Mouse (Mus musculus): ENCODE results near the gene Gpr153.

Gpr153 gene

DNA sequence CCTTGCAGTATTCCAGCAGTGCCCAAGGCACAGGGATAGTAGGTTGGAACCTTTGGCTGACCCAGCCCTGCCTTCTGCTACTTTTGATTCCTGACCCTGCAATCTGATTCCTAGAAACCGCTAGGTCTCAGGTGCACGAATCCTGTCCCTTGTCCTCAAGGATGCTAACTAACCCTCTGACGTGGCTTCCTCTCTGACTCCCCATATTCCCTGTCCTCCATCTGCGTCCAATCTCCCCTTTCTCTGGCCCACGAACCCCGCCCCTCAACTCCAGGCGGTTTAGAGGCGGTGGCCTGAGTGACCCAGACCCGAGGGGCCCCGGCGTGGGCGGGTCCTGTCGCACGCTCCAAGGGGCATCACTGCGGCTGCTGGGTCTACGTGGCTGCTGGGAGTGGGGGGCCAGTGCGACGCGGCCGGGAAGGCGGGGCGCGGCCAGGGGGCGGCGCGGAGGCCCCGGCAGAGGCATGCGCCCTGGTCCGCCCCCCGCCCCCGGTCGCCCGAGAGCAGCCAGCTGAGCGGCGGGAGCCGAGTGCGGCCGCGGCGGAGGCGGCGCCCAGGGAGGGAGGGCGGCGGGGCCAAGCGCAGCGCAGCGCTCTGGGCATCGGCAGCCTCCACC, at the start of gene Gpr153:
Gene Gpr153, plus strand, starts transcription at position 612 of the 616 bp plus-strand sequence.
- peak; percentile 60 for DNase-seq (ENCODE audit: low spot score)

DNA sequence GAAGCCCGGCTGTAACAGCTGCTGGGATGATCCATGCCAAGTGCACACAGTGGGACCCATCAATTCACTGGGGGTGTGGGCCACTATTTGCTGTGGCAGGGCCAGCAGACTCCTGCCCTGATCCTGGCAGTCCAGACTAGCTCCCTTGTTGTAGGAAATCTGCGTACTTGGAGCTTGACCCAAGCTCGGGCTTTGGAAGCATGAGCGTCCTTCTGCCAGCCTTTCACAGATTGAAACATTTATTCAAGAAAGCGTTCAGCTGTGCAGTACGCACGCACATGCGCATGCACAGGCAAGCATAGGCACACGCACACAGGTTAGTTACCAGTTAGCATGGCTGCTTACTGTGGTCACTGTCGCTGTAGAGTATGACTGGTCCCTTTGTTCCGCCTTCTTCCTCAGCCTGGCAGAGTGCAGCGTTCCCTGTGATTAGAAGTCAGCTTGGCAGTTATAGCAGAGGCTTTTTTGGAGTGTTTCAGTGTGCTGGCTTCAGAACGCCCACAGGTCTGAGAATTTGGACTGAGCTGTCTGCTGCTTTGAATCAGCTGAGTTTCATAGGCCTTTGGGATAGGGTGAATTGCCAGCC, 47.0 kb upstream of the Gpr153 start:
- no peak for DNase-seq (ENCODE audit: low spot score)

DNA sequence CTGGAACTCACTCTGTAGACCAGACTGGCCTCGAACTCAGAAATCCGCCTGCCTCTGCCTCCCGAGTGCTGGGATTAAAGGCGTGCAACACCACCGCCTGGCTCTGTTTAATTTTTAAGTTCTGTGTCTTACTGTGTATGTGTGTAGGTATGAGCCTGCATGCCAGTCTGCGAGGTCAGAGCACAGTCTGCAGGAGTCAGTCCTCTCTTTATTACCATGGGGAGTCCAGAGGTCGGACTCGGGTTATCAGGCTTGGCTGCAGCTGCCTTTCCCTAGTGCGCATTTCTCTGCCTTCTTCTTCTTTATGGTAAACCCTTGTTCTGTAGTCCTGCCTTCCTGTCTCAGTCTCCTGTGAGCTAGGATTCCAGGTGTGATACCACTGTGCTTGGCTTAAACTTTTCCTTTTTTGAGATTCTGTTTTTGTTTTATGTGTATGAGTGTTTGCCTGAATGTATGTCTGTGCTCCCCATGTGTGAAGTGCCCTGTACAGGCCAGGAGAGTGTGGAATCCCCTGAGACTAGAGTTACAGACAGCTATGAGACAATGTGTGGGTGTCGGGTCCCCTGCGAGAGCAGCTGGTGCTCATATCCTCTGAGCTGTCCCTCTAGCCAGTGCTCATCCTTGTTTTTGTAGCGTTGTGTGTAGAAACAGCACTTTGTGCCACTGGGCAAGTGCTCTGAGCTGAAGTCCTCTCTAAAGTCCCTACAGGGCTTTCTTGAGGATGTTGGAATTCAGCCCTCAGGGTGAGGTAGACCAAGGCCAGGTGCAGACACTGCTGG, 46.1 kb upstream of the Gpr153 start:
- DNase-seq (ENCODE audit: low spot score) = peak; percentile 70

DNA sequence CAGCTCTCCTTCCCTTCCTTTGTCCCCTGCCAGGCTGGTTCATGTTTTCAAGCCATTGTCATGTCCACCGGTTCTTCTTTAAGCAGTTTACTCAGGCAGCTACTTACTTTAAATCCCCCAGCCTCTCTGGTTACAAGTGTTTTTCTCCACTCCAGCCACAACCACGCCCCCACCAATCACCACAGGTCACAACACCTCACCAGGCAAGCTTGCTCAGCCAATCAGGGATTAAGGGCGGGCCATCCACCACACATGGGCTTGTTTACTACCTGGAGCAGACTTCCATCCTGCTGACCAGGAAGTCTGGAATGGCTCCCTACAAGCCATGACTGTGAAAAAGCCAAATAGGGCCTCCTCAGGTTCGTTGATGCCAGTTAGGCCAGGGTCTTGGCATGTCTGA, 43.7 kb upstream of the Gpr153 start:
- peak; percentile 16 for DNase-seq (ENCODE audit: low spot score)

DNA sequence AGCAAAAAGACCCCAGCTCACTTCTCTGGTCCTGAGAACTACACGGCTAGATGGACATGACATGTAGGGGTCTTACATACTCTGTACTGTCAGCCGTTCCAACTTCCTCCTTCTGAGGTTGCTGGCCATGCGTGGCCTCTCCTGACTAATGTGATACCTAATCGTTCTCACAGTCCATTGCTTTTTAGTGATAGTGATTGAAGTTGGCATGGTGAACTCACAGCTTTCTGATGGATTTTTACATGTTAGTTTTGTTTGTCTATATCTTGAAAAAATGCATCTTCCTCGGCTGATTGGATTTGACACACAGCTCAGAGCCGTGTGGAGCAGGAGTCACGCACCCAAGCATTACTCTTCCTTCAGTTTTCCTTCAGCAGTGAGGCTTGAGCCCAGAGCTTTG, 42.7 kb upstream of the Gpr153 start:
- DNase-seq (ENCODE audit: low spot score) = no peak

DNA sequence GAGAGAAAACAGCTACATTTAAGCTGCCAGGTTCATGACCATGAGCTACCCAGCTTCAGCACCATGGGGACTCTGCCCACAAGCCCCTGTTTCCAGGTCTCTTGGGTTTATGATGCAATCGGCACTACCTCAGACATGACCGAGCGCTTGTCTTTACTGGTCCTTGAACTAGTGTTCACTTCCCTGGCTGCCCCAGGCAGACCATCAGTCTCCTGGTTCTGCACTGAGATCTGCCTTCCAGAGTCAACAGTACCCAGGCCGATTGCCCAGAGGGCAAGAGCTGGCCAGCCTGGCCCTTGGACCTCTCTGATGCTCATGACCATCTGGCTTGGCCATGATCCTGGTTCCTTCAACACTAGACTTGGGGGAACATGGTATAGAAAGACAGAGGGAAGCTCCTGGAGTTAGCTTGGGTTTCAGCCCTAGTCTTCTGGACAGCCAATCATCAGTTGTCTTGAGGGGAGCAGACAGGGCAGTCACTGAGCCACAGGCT, 41.6 kb upstream of the Gpr153 start:
- DNase-seq (ENCODE audit: low spot score) = no peak

DNA sequence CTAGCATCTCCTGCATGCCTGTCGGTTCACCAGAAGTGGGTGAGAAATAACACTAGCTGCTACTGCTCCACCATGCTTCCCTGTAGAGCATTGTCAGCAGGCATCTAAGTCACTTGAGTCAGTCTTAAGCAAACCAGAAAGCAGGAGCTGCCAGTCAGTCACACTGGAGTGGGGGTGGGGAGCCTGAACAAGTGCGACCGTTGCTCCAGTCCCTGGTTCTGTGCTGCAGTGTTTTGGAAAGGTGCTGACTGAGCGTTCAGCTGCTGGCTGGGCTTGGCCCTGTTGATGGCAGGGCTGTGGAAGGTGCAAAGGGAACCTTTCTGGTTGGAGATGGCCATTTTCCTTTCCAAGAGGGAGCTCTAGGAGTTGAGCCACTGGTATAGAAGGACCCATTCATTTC, 34.1 kb upstream of the Gpr153 start:
- DNase-seq (ENCODE audit: low spot score) = peak; percentile 62

DNA sequence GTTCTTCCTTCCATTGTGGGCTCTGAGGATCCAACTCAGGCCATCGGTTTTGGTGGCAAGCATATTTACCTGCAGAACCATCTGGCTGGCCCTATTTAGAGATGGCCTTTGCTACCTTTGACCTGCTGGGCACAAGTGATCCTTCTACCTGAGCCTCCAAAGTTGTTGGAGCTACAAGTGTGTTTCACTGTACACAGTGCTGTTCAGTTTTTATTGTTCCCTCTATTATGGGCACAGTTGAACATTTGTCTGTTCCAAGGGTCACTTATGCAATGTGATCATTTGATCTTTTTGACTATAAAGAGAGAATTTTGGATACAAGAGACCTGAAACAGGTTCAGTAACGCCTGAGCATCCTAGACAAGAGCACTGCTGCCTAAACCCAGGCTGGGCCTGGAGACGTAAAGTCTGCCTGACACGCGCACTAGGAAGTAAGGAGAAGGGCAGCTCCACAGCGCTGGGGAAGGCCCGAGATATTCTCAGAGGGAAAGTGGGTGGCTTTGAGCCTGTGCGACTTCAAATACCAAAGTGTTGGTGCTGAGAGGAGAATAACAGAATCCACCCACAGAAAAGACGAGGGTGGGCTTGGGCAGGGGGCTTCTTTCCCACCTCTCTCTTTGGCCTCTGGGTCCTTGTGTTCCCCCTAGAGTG, 30.7 kb upstream of the Gpr153 start:
- DNase-seq (ENCODE audit: low spot score) = no peak

DNA sequence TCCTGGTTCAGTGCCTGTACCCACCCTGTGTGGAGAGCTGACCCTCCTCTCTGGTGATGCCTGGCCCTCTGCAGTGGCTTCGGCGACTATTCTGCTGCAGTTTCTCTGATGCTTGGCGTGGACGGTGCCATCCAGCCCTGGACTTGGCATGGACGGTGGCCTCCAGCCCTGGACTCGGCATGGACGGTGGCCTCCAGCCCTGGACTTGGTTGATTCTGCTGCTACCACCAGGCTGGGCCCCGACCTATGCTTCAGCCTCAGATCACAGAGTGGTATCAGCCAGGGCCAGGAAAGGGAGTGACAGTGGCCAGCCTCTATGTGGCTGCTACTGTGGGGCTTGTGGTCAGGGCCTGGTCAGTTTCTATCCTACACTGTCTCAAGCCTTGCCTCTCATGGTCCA, 30.1 kb upstream of the Gpr153 start:
- DNase-seq (ENCODE audit: low spot score) = no peak

DNA sequence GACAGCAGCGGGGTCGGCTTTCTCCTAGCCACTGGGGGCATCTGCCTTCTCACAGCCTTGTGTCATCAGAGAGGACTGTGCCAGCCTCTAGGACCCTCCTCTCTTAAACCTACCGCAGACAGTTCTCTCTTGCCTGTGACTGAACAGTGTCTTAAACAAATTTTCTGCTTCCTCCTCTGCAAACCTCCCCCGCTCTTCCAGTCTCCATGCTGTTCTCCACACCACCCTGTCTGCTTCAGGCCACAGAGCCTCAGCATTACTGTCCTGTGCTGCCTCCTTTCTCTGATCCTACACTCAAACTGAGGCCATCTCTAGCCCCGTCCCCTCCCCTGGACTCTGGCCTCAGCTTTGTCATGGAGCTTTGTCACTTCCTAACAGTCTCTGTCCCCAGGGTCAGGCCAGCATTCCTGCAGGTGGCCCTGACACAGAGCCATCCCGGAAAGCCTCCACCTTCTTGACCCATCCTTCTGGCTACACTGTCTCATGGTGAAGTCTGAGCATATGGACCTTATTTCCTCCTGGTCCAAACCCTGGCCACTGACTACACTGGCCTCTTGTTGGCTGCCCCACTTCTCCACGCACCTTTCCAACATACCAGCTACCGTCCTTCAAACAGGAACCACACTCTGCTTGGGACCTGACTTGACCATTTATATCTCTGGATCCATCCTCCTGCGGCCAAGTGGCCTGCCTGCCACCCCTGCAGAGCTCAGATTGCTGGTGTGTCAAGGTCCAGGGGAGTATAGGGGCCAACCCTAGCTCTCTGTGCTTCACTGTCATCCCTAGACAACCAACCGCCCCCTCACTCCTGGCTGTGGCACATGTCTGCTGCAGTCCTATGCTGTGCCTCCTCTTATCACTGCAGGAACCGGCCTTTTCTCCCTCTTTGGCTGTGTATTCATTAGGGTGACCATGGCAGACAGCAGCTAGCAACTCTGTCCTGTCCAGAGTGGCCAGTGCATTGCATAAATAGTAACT, 29.2 kb upstream of the Gpr153 start:
- peak; percentile 50 for DNase-seq (ENCODE audit: low spot score)

DNA sequence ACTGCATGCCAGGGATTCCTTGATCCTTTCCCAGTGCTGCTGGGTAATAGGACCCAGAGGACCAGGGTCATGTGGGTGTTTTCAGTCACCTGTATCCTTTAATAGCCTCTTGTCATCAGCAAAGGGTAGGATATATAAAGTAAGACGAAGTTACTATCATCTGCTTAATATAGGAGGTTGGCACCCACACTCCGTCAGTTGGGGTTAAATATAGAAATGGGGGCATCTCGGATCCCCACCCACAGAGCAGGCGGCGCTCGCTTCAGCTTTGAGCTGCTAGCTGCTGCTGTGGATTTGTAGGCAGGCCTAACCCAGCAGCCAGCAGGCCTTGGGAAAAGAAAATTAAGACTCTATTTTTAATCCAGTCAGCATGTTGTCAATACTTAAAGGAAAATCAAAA, 28.0 kb upstream of the Gpr153 start:
- no peak for DNase-seq (ENCODE audit: low spot score)

DNA sequence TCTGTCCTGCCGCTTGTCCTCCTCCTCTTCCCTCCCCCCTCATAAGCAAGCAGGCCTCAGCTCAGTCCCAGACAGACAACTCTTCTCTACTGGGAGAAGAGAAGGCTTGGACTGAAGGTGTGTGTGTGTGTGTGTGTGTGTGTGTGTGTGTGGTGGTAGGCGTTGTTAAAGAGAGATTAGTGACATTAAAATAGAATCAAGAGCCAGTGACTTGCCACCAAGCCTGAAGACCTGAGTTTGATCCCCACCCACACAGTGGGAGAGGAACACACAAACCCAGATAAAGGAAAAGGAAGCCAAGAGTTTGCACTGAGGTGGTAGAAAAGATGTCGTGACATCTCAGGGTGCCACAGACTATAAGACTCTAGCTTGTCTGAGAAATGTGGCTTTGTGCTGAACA, 26.8 kb upstream of the Gpr153 start:
- no peak for DNase-seq (ENCODE audit: low spot score)

DNA sequence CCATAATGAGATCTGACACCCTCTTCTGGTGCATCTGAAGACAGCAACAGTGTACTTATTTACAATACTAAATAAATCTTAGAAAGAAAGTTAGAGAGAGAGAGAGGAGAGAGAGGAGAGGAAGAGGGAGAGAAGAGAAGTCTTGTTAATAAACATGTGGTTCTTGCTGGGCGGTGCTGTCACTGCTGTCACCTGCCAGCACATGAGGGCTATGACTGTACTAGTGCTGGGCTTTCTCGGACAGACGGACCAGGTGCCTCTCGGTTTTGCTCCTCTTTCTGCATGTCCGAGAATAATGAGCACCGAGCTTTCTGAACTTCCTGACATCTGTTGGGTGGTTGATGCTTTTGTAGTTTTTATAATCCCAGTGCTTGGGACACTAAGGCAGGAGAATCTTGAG, 23.4 kb upstream of the Gpr153 start:
- DNase-seq (ENCODE audit: low spot score) = no peak

DNA sequence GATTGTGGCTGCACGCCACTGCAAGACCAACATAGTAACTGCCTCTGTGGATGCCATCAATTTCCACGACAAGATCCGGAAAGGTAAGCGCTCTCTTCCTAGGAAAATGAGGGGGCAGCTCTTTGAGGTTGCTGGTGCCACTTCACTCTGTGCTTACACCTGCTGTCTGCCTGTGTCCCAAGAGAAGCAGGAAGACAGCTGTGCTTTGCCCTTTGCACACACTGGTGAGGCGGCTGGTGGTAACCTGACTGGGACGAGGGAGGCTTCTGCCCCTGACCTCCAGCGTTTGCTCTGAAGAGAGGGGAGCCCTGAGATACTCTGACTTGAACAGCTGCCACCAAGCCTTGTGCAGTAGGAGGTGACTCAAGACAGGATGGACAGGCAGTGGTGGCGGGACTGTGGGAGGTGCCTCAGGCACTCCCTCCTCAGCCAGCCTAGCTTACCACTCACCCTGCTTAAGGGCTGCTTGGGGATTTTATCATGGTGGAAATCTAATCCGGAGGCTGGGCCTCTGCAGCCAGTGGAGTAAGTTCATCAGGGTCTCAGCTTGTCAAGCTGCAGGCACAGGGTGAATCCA, 20.8 kb upstream of the Gpr153 start:
- no peak for DNase-seq (ENCODE audit: low spot score)

DNA sequence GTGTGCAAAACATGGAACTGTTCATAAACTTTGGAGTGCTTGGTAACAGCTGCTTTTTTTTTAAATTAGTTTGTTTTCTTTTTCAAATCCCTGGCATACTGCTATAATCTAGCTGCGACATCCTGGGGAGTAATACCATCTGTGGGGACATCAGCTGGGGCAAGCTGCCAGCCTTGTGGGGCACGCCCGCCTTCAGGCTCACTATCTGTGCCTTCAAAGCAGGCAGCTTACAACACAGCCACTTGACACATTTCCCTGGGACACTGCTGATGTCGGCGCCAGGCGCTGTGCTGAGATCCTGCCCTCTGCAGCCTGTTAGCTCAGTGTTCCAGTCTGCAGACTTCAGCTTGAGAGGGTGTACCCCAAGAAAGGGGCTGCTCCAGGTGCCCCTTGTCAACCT, 17.0 kb upstream of the Gpr153 start:
- DNase-seq (ENCODE audit: low spot score) = no peak

DNA sequence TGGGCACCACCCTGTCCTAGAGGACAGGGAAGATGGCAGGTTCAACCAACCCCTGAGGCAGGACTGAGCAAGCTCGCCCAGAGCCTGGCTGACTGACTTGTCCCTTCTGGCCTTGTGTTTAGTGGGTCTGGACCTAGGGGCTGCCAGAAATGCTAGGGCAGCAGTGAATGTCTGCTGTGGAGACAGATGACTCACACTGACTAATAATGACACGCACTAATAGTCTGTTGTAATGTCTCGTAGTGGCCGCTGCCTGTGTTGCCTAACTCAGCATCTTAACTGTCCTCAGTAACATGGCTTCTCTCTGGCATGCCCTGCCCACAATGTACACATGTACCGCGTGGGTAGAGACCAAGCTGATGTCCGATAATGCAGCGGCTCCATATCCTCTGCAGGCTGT, 13.6 kb upstream of the Gpr153 start:
- DNase-seq (ENCODE audit: low spot score) = no peak

DNA sequence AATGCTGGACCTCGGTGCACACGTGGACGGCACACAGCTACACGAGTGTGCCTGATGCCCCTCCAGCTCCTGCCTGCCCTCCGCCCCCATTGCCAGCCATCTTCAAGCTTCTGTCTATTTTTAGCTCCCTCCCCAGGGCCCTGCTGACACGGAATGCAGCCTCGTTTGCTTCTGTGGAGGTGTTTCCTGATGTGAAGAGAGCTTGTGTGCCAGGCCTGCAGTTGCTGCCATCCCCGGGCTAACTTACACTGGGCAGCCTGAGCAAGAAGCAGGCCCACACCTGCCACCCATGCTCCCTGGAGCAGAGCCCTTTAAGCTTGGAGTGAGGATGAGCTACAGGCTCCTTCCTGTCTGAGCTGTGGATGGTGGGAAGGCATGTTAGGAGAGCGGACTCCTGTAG, 11.8 kb upstream of the Gpr153 start:
- DNase-seq (ENCODE audit: low spot score) = no peak

DNA sequence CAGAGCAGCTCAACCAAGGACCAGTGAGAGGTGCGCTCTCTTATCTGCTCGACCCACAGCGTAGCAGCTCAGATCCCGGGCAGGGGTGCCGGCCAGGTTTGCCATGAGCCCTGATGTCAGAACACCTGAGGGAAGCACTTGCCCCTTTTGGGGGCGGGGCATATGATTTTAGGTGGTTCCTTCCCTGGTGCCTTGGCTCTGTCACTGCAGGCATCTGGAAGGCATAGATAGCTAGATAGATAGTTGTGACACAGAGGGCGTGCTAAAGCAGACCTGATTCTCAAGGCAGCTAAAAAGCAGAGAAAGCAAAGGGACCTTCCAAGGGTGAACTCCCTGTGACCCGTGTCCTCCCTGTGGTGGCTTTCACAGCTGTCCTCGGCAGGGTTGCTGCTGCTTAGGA, 10.9 kb upstream of the Gpr153 start:
- DNase-seq (ENCODE audit: low spot score) = no peak

DNA sequence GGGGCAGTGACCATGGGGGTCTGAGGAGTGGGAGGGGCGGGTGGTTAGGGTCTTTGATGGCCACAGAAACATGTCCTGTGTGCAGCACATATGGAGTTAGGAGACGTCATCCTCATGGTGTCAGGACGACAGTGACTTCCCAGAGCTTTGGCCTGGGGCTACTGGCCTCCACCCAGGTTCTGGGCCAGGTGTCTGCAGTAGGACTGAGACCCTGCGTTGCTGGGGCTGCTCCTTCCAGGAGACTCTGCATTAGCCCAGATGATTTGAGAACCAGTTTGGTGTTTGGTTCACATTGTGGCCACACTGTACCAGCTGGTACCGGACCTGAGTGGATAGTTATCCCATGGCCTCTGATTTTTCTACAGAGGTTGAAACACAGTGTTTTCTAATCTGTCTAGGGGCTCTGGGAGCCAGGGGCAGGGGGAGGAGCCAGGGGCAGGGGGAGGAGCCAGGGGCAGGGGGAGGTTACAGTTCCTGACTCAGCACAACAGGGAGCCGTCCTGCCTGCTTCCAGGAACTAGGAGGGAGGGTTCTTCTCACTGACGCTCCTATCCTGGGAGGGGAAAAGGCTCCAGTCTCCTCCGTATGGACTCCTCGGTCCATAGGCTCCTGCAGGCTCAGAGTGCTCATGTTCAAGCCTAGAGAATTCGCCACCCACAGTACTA, 10.4 kb upstream of the Gpr153 start:
- peak; percentile 86 for DNase-seq (ENCODE audit: low spot score)

DNA sequence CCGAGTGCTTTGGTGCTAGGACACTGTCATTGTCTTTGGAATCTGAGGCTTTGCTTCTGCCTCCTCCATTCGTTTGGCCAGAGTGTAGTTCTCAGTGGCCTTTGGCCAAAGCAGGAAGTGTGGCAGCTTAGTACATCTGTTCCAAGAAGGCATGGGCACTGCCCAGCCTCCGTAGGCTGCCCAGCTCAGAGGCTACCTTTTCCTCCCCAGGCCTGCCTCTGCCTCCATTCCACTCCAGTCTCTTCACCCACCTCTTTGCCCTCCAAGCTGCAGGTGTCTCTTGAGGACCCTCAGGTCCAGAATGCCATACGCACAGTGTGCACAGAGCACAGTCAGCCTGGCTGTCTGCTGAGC, 9.9 kb upstream of the Gpr153 start:
- DNase-seq (ENCODE audit: low spot score) = no peak

Data from yolk sac, embryonic 10.5 days (tissue).